ENCODE assay signal across 7 mouse cellular contexts in the genomic region with DNA sequence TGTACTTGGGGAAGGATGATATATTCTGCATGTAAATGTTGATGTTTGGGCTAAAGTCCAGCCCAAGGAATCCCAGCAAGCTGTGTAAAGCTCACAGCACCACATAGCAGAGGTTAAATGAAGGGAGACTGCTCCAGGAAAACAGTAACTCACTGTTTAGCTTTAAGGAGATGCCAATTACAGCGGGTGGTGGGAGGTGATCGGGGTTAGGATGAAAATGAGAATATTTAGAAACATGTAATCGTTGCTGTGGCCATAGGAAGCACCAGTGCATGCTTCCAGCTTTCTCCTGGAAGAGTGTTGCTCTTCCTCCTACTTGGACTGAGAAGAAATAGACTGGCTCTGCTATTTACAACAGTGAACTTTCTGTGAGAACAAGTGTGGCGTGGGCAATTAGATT.
DNase-seq lines count a peak whose midpoint lies in the region; ATAC-seq and TF ChIP-seq lines count a peak whose summit lies in the region.

No protein-coding gene starts in this region.

- no peak for ATAC-seq in lung, embryonic 15.5 days (ENCODE audit: borderline replicate concordance, extremely low read depth, low FRiP score, low TSS enrichment)
- peak; percentile 20; the same call in 1 of the 2 replicates for ATAC-seq in forebrain, embryonic 13.5 days
- ATAC-seq in liver, embryonic 12.5 days: no peak
- ATAC-seq in stomach, postnatal 0 days (ENCODE audit: low FRiP score, low TSS enrichment): no peak

- H3K4me3 ChIP-seq in lung, embryonic 15.5 days: no peak overlapping the region
- 0 out of 2 replicates have a peak overlapping the region, but pooled peaks have one; percentile 0 for H3K4me3 ChIP-seq in forebrain, embryonic 13.5 days
- H3K4me3 ChIP-seq in liver, embryonic 12.5 days: no peak overlapping the region
- no peak overlapping the region for H3K4me3 ChIP-seq in stomach, postnatal 0 days (ENCODE audit: low read depth, low read length)

- peaks cover 31% of the 10 kb centered on the region for H3K4me1 ChIP-seq in lung, embryonic 15.5 days
- H3K4me1 ChIP-seq in forebrain, embryonic 13.5 days: peaks cover 47% of the 10 kb centered on the region
- peaks cover 100% of the 10 kb centered on the region for H3K4me1 ChIP-seq in liver, embryonic 12.5 days
- H3K4me1 ChIP-seq in stomach, postnatal 0 days (replicated peaks; ENCODE audit: control insufficient read depth, insufficient read depth): peaks cover 17% of the 10 kb centered on the region

- no peak for TF ChIP-seq CTCF in stomach, postnatal 0 days (IDR thresholded peaks at IDR 0.05; ENCODE audit: low read depth)

- no peak overlapping the region for H3K27ac ChIP-seq in lung, embryonic 15.5 days
- peak overlapping the region; percentile 86 for H3K27ac ChIP-seq in forebrain, embryonic 13.5 days
- peak overlapping the region; percentile 13; the same call in 1 of the 2 replicates for H3K27ac ChIP-seq in liver, embryonic 12.5 days
- peak overlapping the region; percentile 84 for H3K27ac ChIP-seq in stomach, postnatal 0 days (replicated peaks)

- WGBS in lung, embryonic 15.5 days: 22% methylated on average over 4 of the region's 4 CpGs
- 1% methylated on average over 4 of the region's 4 CpGs for WGBS in forebrain, embryonic 13.5 days
- WGBS in liver, embryonic 12.5 days (ENCODE audit: insufficient replicate concordance): 56% methylated on average over 4 of the region's 4 CpGs
- 28% methylated on average over 4 of the region's 4 CpGs for WGBS in stomach, postnatal 0 days

- no peaks in the 10 kb centered on the region for H3K36me3 ChIP-seq in lung, embryonic 15.5 days
- no peaks in the 10 kb centered on the region for H3K36me3 ChIP-seq in forebrain, embryonic 13.5 days (ENCODE audit: poor library complexity, severe bottlenecking)
- H3K36me3 ChIP-seq in liver, embryonic 12.5 days: peaks cover 16% of the 10 kb centered on the region
- no peaks in the 10 kb centered on the region for H3K36me3 ChIP-seq in stomach, postnatal 0 days (ENCODE audit: control insufficient read depth, insufficient read depth, low read length)

- H3K4me2 ChIP-seq in lung, embryonic 15.5 days: 0 out of 2 replicates have a peak overlapping the region, but pooled peaks have one; percentile 43
- peak overlapping the region; percentile 52 for H3K4me2 ChIP-seq in forebrain, embryonic 13.5 days
- H3K4me2 ChIP-seq in liver, embryonic 12.5 days: peak overlapping the region; percentile 39
- no peak overlapping the region for H3K4me2 ChIP-seq in stomach, postnatal 0 days (replicated peaks; ENCODE audit: low read depth)

- no peaks in the 10 kb centered on the region for H3K9me3 ChIP-seq in lung, embryonic 15.5 days
- no peaks in the 10 kb centered on the region for H3K9me3 ChIP-seq in forebrain, embryonic 13.5 days (replicated peaks)
- no peaks in the 10 kb centered on the region for H3K9me3 ChIP-seq in liver, embryonic 12.5 days (replicated peaks)
- H3K9me3 ChIP-seq in stomach, postnatal 0 days (ENCODE audit: control insufficient read depth, low read length): no peaks in the 10 kb centered on the region

- DNase-seq in lung, postnatal 14 days: no peak
- no peak for DNase-seq in stomach, postnatal 0 days (ENCODE audit: low spot score)
- no peak for DNase-seq in layer of hippocampus, adult 18-20 months (ENCODE audit: low spot score in 2 of 2)
- no peak for DNase-seq in gastrocnemius, postnatal 4 days (ENCODE audit: low spot score in 2 of 2)

- H3K9ac ChIP-seq in lung, embryonic 15.5 days: no peak overlapping the region
- H3K9ac ChIP-seq in forebrain, embryonic 13.5 days: no peak overlapping the region
- H3K9ac ChIP-seq in liver, embryonic 12.5 days: no peak overlapping the region
- no peak overlapping the region for H3K9ac ChIP-seq in stomach, postnatal 0 days (ENCODE audit: low read length)

- TF ChIP-seq EP300 in stomach, postnatal 0 days (optimal IDR thresholded peaks at IDR 0.05): no peak

- no peaks in the 10 kb centered on the region for H3K27me3 ChIP-seq in lung, embryonic 15.5 days
- no peaks in the 10 kb centered on the region for H3K27me3 ChIP-seq in forebrain, embryonic 13.5 days
- no peaks in the 10 kb centered on the region for H3K27me3 ChIP-seq in liver, embryonic 12.5 days (replicated peaks)
- H3K27me3 ChIP-seq in stomach, postnatal 0 days (ENCODE audit: control insufficient read depth, insufficient read depth, low read length): no peaks in the 10 kb centered on the region
